Mouse (Mus musculus): ENCODE measurements around the gene Tat.

- TF ChIP-seq CTCF (IDR thresholded peaks at IDR 0.05; ENCODE audit: control insufficient read depth, insufficient read depth, insufficient replicate concordance, low read depth, low read length) (no peak), POLR2A (IDR thresholded peaks at IDR 0.05; ENCODE audit: control insufficient read depth, low read depth, low read length) (no peak)
These were observed 3.9 kb upstream of the Tat start for GRCm38 (mm10) chr8:109986384-109986783.

All from testis, adult 2 months (tissue).